Mouse (Mus musculus) cerebellum, adult 8-10 months (tissue): ENCODE measurements around the gene Prkce.

Source experiments
- DNase-seq: peaks from one replicate; pipeline ENCODE4 v3.0.0; 2022

Prkce gene

GRCm38 (mm10) chr17:86183788-86184187 lies 16.2 kb downstream of the Prkce start:
- no peak for DNase-seq

DNA sequence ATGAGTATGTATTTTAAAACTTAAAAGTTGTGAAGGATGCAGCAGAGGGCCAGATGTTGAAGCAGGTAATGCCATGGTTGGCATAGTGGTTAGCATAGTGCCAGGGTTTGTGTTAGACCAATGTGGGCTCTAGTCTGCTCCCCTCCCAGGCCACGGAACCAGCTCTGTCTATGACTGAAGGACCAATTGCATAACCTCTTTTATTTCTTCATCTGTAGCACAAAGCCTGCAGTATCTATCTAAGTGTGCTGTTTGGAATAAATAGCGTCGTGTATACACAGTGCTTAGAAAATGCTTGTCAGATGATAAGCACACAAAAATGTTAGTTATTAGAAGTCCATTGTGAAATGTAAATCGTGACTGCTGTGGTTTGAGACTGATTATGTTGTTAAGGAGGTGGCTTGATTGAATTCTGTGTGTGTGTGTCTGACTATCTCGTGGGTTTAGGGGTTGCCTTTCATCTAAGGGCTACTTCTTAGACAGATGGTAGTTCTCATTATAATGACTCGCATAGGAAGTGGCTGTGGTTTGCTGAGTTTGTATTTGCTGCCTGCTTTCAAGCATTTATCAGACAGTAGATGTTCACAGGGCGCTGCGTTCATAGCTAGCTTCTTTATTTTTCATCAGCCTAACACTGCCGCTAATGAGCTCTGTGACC lies 17.1 kb downstream of the Prkce start:
- DNase-seq = no peak

DNA sequence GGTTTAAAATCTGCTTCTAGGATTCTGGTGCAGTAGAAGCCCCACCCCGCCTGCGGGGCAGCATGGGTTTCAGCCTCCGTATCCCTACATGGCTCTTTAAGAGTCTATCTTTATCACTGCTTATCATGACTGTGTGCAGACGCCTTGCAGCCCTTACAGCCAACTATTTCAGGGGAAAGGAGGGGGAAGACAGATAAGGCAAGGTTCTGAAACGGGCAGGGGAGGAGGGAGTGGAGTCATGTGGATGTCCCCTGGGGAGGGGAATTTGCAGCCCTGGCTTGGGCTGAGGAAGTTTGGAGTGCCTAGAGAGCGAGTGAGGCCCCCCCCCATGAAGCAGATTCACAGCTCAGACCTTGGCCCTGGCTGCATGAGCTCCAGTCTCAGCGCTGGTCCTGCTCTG lies 18.0 kb downstream of the Prkce start:
- no peak for DNase-seq

GRCm38 (mm10) chr17:86187777-86188176 lies 20.2 kb downstream of the Prkce start:
- DNase-seq = no peak

DNA sequence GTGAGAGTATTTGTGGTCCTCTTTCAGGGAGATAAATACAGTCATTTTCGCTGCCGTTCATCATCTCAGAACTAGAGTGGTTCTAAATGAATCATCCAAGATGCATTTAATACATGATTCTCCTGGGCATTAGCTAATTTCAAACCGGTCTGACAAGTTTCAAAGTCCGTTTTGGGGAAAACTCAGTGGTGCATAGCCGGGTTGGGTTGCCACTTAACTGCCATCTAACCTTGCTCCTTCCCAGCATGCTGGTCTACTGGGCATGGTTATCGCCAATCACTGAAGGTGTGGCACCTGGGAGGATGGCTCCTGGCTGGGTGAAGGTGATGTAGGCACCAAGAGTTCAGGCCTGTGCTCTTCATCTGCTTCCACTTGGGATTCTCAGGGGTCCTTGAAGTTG lies 26.4 kb downstream of the Prkce start:
- DNase-seq = no peak

DNA sequence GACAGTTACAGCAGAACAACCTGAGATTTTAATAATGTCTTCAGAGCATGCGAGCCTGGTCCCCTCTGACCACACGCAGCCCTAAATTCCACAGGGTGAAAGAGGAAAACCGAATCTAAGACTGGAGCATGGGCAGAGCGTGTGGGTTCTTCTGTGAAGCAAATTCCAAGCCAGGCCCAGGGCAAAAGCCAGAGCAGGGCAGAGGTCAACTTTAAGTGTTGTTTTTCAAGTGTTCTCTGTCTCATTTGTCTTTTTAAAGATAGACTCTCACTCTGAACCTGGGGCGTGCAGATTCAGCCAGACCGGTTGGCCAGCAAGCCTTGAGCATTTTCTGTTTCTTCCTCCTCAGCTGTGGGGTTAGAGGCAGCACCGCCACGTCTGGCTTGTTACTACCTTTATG lies 27.3 kb downstream of the Prkce start:
- DNase-seq = no peak

- DNase-seq = no peak
These were observed 31.2 kb downstream of the Prkce start for GRCm38 (mm10) chr17:86198496-86199465.

DNA sequence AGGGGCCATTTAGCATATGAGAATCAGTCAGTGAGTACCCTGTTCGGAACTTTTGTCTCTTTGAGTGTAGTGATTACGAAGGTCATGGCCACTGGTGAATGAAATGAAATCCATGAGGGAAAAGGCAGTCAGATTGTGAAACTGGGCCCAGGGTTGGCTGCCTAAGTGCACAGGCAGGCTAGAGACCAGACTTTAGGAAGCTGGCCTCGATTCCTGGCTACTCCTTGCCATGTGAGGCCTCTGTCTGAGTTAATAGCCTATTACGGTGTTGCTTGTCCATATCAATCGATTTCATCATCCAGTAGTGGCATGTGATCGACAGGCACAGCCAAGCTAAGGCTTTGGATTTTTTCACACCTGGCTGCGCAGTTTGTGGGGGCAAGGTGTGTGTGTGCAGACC lies 34.4 kb downstream of the Prkce start:
- no peak for DNase-seq

- no peak for DNase-seq
These were observed 35.4 kb downstream of the Prkce start for GRCm38 (mm10) chr17:86202972-86203371.

DNA sequence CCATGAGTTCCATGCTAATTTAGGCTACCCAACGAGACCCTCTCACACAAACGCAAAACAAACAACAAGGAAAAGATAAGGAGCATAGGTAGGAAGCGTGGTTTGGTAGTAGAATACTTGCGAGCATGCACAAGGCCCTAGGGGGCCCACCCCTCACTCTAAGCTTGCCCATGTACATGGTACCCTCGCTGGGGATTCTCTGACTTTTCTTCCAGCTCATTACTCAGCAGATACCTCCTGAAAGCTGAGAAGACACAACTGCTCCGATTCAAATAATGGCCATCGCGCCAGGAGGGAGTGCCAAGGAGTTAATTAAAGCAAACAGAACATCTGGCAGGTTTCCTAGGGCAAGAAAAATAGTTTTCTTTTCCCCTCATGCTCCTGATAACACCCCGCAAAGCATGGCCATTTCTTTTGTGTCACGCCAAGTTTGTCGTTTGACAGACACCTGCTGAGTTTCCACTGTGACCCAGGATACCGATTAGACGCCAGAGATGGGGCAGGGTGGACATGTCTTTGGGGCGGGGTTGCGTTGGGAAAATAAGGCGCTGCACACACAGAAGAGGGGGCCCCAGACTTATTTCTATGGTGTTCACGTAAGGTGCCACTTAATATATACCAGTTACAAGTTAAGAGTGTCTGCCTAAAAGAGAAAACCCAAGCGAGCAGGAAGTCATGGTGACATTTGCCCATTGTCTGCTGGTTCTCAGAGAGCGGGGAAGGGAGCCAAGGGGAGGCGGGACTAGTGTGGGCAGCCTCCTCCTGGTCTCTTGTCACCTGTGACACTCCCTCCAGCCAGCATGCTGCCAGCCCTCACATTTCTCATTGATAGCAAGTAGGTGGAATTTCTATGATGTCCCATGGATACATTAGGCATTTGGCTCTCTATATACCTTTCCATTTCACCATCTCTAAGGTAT lies 36.2 kb downstream of the Prkce start:
- DNase-seq = peak; percentile 62

GRCm38 (mm10) chr17:86206289-86206688 lies 38.7 kb downstream of the Prkce start:
- DNase-seq = no peak

GRCm38 (mm10) chr17:86208057-86208820 lies 40.7 kb downstream of the Prkce start:
- DNase-seq = no peak

DNA sequence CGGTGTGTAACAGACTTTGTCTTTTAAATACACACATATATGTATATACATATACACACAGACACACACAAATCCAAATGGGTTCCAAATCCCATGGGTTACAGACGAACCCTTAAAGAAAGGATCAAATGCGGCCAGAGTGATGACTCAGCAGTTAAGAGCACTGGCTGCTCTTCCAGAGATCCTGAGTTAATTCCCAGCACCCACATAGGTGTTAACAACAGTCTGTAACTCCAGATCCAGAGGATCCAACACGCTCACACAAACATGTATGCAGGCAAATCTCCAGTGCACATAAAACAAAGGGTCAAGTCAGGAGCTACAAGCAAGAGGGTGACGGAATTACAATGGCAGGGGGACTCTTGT lies 41.2 kb downstream of the Prkce start:
- no peak for DNase-seq

DNA sequence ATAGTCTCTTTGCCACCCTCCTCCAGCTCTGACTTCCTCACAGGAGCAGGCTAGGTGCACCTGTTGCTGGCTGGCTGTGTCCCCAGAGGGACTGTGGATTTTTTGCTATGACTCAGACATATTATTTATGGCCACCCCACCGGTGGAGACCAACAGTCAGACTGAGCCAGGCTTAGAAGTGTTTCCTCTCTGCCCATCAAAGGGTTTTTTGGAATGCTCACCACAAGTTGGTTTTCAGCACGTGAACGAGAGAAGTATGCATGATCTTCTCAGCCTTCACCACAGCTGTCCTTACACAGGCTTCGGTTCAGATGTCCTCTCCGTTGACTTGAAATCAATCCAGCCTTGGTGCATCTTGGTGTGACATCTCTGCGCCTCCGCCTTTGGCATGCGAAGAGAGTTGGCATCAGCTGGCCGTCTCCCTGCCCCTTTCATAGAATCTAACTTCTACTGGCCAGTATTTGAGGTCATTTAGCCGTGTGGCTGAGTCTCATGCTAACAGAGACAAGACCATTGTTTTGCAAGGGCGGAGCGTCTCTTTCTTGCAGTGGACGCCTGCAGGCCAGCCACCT lies 42.2 kb downstream of the Prkce start:
- DNase-seq = no peak

DNA sequence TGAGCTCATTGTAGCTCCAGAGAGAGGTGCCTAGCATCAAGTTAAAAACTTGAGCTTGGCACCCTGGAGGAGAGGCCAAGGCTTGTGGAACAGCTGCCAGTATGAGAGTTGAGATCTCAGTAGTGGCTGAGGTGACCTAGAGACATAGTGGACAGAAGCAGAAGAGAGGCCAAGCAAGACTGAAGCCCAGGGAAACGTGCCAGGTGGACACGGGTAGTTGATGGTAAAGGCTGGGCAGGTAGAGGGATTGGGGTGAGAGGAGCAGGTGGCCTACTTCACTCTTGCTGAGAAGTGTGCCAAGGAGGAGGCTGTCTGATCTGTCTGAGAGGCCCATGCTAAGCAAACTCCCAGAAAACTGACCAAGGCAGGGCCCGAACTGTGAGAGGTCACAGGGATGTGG lies 44.6 kb downstream of the Prkce start:
- no peak for DNase-seq

GRCm38 (mm10) chr17:86214285-86214684 lies 46.7 kb downstream of the Prkce start:
- no peak for DNase-seq

DNA sequence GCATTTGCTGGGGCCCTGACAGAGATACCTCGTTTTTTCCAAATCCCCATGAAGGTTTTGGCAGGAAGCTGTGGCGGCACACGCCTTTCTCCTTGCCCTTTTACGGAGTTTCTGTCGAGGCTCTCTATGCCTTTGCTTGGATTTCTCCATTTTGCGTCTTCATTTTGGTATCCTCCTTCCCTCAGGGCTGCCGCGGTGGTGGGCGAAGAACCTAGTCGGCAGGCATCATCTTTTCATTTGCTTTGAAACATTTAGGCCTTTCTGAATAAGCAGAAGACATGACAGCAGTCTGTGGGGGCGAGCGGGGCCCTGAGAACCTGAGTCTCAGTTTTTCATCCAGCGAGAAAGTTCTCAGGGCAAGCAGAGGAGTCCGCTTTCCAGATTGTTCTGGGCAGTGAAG lies 47.2 kb downstream of the Prkce start:
- DNase-seq = no peak

DNA sequence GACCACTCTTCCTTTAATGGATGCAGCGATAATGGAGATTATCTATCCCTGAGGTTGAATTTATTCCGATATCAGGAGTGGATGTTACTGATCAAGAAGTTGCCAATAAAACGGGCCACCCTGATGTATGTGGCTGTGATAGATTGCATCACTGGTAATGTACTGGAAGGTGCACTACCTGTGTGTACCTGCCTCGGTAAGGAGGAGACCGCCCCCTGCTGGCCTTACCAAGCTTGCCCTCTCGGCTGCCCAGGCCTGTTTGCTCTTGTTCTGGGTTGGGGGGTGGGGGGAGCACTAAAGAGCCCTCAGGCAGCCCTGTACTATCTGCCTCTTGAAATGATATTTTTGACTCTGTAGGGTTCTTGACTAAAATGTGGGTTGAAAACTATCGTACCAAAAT lies 48.2 kb downstream of the Prkce start:
- no peak for DNase-seq

GRCm38 (mm10) chr17:86217468-86217867 lies 49.9 kb downstream of the Prkce start:
- DNase-seq = no peak

DNA sequence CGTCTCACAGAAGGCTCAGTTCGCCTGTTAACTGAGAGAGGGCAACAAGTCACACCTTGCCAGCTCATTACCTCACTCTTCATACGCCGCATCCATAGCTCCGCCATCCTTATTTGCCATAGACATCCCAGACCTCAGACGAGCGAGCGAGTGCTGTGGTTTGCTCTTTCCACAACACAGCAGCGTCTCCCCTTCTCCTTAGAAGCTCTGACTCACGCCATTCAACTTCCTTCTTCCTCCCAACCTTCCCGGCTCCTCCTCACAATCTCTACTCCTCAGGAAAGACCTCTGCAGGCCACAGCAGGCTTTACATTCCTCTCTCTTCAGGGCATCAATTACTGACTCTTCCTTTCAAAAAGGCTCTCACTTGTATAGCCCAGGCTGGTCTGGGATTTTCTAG lies 51.0 kb downstream of the Prkce start:
- DNase-seq = no peak

GRCm38 (mm10) chr17:86225488-86226186 lies 58.1 kb downstream of the Prkce start:
- DNase-seq = no peak
